Mouse (Mus musculus) urinary bladder, postnatal 10 days (tissue): ENCODE data around the gene Map6.

ENCODE experiments used
- DNase-seq: peaks from one replicate; pipeline ENCODE4 v3.0.0; 2022; ENCODE audit warnings: low spot score

The Map6 gene

GRCm38 (mm10) chr7:99267251-99267896 lies at the start of gene Map6:
TSS of gene Map6 (plus strand) at chr7:99267447.
- no peak for DNase-seq

GRCm38 (mm10) chr7:99224225-99224624 lies 43.0 kb upstream of the Map6 start:
- DNase-seq, result no peak

- DNase-seq, result no peak
These were observed 42.5 kb upstream of the Map6 start for GRCm38 (mm10) chr7:99224648-99225190.

GRCm38 (mm10) chr7:99225421-99225820 lies 41.8 kb upstream of the Map6 start:
- no peak for DNase-seq

- no peak for DNase-seq
These were observed 40.6 kb upstream of the Map6 start for GRCm38 (mm10) chr7:99226662-99227061.

GRCm38 (mm10) chr7:99227267-99227666 lies 40.0 kb upstream of the Map6 start:
- no peak for DNase-seq

GRCm38 (mm10) chr7:99228825-99229224 lies 38.4 kb upstream of the Map6 start:
- DNase-seq, result no peak

GRCm38 (mm10) chr7:99229411-99229810 lies 37.8 kb upstream of the Map6 start:
- DNase-seq, result no peak

GRCm38 (mm10) chr7:99230061-99230747 lies 37.0 kb upstream of the Map6 start:
- DNase-seq, result no peak

GRCm38 (mm10) chr7:99232571-99232970 lies 34.7 kb upstream of the Map6 start:
- DNase-seq, result no peak

GRCm38 (mm10) chr7:99234916-99235315 lies 32.3 kb upstream of the Map6 start:
- no peak for DNase-seq

- DNase-seq, result no peak
These were observed 31.6 kb upstream of the Map6 start for GRCm38 (mm10) chr7:99235657-99236056.

GRCm38 (mm10) chr7:99236888-99237660 lies 30.2 kb upstream of the Map6 start:
- DNase-seq, result no peak

- DNase-seq, result no peak
These were observed 28.8 kb upstream of the Map6 start, which contains the start of gene Mogat2 for GRCm38 (mm10) chr7:99238417-99238816. TSS of gene Mogat2 (minus strand) at chr7:99238619.

- no peak for DNase-seq
These were observed 25.1 kb upstream of the Map6 start for GRCm38 (mm10) chr7:99242097-99242496.

- no peak for DNase-seq
These were observed 19.0 kb upstream of the Map6 start for GRCm38 (mm10) chr7:99248157-99248742.

GRCm38 (mm10) chr7:99248906-99249581 lies 18.2 kb upstream of the Map6 start:
- DNase-seq, result no peak

- DNase-seq, result no peak
These were observed 17.7 kb upstream of the Map6 start for GRCm38 (mm10) chr7:99249582-99249911.

GRCm38 (mm10) chr7:99250386-99250785 lies 16.9 kb upstream of the Map6 start:
- no peak for DNase-seq

- no peak for DNase-seq
These were observed 12.2 kb upstream of the Map6 start for GRCm38 (mm10) chr7:99255006-99255405.

- no peak for DNase-seq
These were observed 5.3 kb upstream of the Map6 start for GRCm38 (mm10) chr7:99261900-99262299.

GRCm38 (mm10) chr7:99263509-99263908 lies 3.7 kb upstream of the Map6 start:
- no peak for DNase-seq
